Mouse (Mus musculus) T-cell, adult 2 months (primary cell): ENCODE results near the gene Adra1d.
A peak's percentile ranks its signal among the peaks of the same experiment; 100 is the strongest.

Source experiments
- DNase-seq: peaks from one replicate; pipeline ENCODE4 v3.0.0; 2022; ENCODE audit warnings: low spot score

Adra1d gene

GRCm38 (mm10) chr2:131561891-131562585, at the start of gene Adra1d:
Adra1d (minus strand) TSS chr2:131562283.
- no peak for DNase-seq

GRCm38 (mm10) chr2:131601881-131602280, 39.8 kb upstream of the Adra1d start:
- no peak for DNase-seq

DNA sequence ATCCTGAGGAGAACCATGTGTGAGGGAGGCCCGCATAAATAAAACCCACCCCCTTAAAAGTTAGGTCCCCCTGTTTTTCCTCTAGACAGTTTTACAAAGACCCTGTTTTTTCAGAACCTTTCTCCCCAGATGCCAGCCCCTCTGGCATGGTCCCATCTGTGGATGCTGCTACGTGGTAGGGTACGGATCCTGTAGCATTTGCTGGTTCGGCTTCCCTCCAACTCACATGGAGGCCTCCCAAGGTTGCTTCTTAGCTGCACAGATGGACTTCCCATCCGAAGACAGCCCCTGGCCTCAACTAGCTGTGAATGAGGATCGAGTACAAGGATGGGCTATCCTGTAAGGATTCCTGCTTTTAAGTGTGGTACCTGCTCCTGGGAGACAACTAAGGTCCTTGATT, 32.8 kb upstream of the Adra1d start:
- no peak for DNase-seq

GRCm38 (mm10) chr2:131587521-131587920, 25.4 kb upstream of the Adra1d start:
- no peak for DNase-seq

DNA sequence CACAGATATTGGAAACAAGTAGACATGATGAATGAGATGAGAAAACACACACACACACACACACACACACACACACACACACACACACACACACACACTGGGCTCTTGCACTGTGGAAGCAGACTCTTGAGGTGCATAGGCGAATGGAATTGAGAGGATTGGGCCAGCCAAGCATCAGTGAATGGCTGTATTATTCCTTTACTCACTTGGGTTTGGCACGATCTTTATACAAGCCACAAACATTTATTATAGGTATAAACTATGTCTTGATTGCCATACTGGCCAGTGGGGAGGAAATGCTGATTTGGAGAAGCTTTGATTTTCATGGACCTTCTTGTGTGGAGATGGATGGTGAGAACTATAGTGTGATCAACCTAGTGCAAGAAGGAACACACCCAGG, 19.4 kb upstream of the Adra1d start:
- DNase-seq, result no peak

- DNase-seq, result no peak
Measured at GRCm38 (mm10) chr2:131562586-131563122, 571 bp upstream of the Adra1d start.

- no peak for DNase-seq
Measured at GRCm38 (mm10) chr2:131561344-131561870, 676 bp downstream of the Adra1d start.

DNA sequence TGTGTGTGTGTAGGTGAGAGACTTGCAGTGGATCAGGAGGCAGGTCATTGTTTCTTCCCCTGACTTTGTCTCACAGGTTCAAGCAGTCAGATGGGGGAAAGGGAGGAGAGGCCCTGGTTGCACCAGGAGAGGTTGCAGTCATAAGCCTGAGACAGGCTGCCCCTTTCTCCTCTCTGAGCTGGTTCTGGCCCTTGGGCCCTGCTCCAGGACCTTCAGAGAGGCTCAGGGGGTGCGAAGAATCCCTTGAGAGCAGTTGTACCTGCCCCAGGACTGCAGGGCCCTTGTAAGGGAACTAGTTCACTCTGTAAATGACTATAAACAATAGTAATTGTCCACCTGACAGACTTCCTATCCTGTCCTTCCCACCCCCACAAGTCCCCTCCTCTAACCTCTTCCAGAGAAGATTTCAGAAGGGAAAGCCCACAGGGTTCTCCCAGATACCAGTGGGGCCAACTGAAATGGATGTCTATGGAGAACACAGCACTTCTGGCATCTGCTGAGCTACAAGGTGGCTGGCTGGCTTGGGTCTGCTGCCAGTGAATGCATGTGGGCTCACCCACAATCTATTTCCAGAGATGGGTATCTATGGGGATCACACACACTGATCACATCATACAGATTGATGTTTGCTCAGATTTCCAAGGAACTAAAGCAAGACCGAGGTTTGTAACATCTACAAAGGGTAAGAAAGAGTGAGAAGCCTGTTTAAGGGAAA, 1.7 kb downstream of the Adra1d start:
- no peak for DNase-seq

GRCm38 (mm10) chr2:131557896-131558295, 4.2 kb downstream of the Adra1d start:
- DNase-seq, result no peak

DNA sequence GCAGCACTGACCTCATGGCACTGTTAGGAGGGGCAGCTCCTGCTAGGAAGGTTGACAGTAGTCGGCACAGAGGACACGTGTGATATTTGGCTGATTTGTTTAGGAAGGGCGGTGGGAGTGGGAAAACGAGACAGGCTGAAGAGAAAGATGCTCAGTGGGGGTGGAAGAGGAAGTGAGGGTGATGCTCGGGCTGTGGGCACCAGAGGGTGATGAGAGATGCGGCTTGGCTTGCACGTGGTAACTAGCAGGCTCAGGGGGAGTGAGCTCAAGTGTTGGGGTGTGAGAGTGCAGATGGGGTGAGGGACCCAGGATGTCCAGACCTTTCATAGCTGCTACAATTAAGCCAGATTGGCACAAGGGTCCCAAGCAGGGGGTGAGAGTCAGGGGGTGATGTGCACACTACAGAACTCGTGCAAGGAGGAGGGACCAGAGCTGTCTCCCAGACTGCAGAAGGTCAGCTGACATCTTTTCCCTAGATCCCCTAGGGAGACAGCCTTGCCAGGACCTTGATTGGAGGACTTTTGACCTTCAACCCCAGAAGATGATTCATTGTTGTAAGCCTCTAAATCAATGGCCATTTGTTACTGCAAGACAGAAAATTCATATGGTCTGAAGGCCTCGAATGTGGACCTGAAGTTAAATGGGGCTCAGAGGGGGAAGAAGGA, 9.2 kb downstream of the Adra1d start:
- DNase-seq, result no peak

GRCm38 (mm10) chr2:131551701-131552620, 10.1 kb downstream of the Adra1d start:
- DNase-seq, result no peak

GRCm38 (mm10) chr2:131550906-131551305, 11.2 kb downstream of the Adra1d start:
- DNase-seq, result no peak

DNA sequence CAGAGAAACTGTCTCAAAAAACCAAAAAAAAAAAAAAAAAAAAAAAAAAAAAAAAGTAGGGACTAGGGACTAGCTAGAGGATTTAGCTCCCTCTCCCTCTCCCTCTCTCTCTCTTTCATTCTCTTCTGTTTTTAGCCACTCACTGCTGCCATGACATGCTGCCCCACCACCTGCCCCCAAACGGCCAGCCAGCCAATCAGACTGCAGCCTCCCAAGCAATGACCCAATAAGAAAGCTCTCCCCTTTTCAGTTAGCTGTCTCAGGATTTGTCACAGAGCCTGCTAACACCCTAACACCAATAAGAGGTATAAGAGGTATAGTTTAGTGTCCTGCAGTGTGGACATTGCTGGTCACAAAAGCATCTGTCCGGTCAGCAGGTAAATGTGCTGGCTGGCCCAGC, 11.6 kb downstream of the Adra1d start:
- no peak for DNase-seq

- DNase-seq, result no peak
Measured at GRCm38 (mm10) chr2:131549090-131549489, 13.0 kb downstream of the Adra1d start.

GRCm38 (mm10) chr2:131548330-131548729, 13.8 kb downstream of the Adra1d start:
- DNase-seq, result no peak

GRCm38 (mm10) chr2:131546745-131547408, 15.2 kb downstream of the Adra1d start:
- DNase-seq, result no peak

GRCm38 (mm10) chr2:131546308-131546700, 15.8 kb downstream of the Adra1d start:
- DNase-seq, result no peak

DNA sequence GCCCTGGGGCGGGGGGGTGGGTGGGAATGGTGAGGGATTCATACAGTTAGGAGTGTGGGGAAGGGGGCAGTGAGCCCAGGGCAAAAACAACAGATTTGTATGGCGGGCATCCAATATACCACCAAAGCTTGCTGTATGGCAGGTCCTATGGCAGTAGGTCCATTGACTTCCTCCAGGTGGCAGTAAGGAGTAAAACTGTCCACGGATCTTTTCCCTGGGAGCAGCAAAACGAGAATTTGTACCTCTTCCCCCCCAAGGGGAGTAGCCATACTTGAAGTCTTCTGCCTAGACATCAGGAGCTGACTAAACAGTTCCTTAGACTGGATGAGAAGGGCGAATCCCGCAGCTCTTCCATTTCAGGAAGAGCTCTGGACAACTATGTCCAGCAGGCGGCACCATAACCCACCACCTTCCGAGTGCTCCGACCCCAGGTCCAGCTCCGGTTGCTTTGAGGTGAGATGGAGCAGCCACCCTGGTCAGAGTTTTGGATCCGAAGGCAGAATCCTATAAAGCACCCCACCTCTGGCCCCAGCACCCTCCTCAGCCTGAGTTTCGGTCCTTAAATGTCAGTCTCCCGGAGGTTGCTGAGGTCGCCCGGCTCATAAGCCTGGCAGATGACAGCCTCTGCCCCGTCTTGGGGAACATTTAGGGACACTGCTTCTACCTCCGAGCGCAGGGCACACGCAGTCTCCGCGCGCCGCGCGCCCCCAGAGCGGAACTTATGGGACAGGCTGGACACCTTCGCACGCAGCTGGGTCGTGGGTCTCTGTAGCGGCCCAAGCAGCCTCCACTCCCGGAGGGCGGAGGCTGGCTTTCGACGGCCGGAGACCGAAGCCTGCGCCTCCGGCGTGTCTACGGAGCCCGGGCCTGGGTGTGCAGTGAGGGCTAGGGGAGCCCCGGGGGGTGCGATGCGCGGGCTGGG, 16.4 kb downstream of the Adra1d start:
- DNase-seq, result peak; percentile 52

DNA sequence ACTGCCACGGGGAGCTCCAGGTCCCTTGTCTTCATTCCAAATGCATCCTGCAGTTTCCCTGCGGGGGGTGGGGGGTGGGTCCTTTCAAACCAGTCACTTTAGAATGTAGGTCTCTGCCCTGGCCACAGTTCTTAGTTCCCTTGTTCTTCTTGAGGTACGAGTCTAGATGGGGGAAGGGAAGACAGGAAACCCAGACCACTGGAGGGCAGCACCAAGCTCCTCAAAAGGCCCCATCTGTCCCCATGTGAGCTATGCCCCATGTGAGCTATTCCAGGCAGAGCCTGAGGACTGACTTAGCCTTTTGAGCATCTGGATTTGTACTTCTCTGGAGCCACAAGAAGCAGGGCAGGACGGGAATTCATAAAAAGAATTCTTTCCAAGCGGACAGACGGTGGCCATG, 19.6 kb downstream of the Adra1d start:
- DNase-seq, result no peak

DNA sequence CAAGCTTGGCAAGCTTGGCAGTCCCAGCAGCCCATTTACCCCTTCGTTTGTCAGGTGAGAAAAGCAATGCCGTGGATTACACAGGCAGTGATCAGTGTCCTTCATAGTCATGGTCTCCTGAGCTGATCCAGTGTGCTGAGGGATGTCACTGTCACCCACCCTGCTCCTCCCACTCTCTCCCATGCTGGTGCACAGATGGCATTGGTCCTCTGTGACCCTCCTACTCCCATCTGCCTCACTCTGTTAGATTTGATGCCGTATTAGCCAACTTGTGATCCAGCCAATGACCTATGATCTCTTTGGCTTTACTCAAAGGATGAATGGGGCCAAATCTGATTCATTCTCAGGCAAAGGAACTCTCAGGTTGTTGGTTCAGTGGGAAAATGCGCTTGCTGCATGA, 20.4 kb downstream of the Adra1d start:
- no peak for DNase-seq
